Mouse (Mus musculus): ENCODE measurements around the gene Dera.

DNA sequence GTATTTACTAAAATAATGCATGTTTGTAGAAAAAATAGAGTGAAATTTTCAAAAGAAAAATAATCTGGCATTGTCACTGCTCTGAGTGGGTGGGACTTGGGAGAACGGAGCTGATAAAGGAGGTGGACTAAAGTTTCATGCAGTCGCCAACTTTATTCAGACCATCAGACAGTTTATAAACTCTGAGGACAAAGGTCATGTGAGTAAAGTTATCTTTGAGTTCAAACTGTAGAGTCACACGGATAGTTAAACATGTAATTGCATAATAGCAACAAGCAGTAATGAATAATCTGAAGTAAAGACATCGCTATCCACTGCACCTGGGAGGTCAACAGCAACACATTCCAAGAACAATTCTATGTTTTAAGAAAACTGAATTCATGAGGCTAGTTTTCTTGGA, 9.6 kb upstream of the Dera start:
- TF ChIP-seq POLR2A (IDR thresholded peaks at IDR 0.05; ENCODE audit: low read depth, low read length) (no peak), EP300 (IDR thresholded peaks at IDR 0.05; ENCODE audit: low read length) (no peak), CTCF (conservative IDR thresholded peaks at IDR 0.05 in 1 of 2, IDR thresholded peaks at IDR 0.05 in 1 of 2; ENCODE audit: low read depth in 2 of 2, low read length in 2 of 2) (no peak), ETS1 (conservative IDR thresholded peaks at IDR 0.05; ENCODE audit: low read depth, low read length) (no peak), NRF1 (IDR thresholded peaks at IDR 0.05; ENCODE audit: low read depth, low read length) (no peak), NELFE (IDR thresholded peaks at IDR 0.05; ENCODE audit: low read depth, low read length) (no peak), MYC (IDR thresholded peaks at IDR 0.05; ENCODE audit: low read depth, low read length) (no peak), ZKSCAN1 (IDR thresholded peaks at IDR 0.05; ENCODE audit: borderline replicate concordance, low read depth, low read length) (no peak), ZNF384 (IDR thresholded peaks at IDR 0.05; ENCODE audit: low read depth, low read length) (no peak)
